Mouse (Mus musculus): ENCODE measurements around the gene Ubap1l.

The Ubap1l gene

DNA sequence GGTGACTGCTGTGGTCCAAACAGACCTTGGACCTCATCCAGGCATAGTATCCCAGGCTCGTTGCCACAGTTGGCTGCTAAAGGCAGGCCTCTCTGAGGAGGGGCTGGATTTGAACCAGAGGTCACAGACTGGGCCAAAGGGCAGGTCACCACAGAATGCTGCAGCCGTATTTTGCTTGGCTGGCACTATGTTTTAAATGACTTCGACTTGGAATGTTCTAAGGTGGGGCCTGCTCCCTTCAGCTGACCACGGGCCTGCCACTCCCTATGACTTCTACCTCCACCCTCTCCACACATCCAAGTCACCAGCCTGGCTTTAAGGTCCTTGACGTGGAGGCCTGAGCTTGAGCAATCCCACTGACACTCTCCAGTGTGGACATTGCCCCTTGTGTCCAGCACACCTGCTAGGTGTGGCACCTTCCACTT is 48.0 kb downstream of the Ubap1l start:
- no peak for DNase-seq (ENCODE audit: low read depth, low spot score)

DNA sequence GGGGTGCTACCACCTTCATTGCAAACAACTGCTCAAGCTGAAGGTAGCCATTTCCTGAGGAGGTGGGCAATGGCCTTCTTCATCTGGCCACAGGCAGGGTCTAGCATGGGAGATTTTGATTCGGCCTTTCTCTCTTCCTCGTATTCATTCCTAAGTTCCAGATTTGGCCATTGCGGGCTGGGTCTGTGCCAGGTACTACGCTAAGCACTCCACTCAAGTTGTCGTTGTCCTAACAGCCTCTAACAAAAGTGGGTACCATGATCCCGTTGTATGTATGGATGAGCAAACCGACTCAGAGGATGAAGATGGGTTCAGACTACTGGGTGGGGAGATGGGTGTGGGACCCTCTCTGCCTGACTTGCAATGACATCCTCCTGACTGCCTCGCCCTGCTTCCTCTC is 49.5 kb downstream of the Ubap1l start:
- DNase-seq (ENCODE audit: low read depth, low spot score), result no peak

DNA sequence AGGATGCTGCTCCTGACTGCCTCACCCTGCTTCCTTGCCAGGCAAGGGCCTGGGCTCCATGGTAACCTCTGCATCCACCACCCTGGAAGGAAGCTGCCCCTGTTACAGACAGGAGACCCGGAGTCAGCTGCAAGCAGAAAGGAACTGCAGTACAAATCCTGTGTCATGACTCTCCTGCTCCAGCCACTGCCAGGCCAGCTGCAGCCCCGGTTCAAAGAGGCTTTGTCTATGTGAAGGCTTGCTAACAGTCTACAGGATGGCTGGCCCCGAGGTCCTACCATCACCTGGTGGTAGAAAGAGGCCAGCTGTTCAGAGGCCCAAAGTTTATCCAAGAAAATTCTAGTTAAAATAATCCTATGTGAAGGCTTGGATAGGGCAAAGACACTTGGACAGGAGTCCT is 50.5 kb downstream of the Ubap1l start:
- no peak for DNase-seq (ENCODE audit: low read depth, low spot score)

DNA sequence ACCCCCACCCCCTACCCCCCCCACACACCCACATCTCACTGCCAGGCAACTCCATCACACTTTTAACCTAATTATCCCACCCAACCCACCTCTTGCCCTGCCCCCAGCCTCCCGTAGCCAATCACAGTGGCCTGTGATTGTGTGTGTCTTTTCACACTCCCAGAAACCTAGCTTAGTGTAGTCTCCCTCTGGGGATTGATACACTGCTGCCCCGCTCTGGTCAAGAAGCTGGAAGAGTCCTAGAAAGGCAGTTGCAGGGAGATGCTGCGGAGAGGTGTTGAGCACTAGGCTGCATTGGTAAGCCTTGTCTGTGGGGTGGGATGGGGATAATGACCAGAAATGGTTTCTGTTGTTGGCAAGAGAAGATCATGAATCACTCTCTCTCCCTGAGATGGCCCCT is 56.9 kb downstream of the Ubap1l start:
- DNase-seq (ENCODE audit: low read depth, low spot score), result no peak

- DNase-seq (ENCODE audit: low read depth, low spot score), result no peak
Observed at GRCm38 (mm10) chr9:65419633-65420032, 58.8 kb downstream of the Ubap1l start.

DNA sequence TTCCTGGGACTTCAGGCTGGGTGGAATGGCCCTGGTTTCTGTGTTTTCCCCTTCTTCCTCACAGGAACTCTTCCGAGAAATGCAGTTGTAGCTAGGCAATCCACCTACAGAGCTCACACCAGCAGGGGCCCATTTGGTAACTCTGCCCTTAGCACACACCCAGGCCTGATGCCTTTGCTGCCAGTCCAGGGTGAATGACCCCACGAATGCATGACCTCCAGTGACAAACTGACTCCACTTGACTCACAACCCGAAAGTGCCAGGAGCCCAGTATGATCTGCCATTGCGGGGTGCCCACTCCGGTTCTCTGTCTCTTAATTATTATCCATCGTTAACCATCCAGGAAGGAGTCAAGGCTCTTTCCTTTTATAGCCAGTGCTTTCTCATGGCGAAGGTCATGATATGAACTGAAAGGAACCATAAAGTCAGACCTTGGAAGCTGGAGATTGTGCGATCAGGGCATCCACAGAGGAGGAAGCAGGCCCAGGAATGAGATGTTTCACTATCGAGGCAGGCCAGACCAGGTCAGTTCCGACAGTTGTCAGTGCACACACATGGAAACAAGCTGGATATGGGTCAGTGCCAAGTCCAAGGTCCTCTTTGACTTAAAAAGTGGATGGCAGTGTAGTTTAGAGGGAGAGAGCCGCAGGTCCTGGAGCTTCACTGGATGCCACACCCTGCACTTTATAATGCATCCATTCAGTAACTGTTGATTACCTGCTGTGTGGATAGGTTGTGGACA is 62.1 kb downstream of the Ubap1l start, which contains the start of gene Slc51b:
Slc51b (minus strand) TSS at position 196 of the 742 bp plus-strand sequence.
- DNase-seq (ENCODE audit: low read depth, low spot score), result no peak

GRCm38 (mm10) chr9:65424393-65424792 is 63.6 kb downstream of the Ubap1l start:
- DNase-seq (ENCODE audit: low read depth, low spot score), result no peak

DNA sequence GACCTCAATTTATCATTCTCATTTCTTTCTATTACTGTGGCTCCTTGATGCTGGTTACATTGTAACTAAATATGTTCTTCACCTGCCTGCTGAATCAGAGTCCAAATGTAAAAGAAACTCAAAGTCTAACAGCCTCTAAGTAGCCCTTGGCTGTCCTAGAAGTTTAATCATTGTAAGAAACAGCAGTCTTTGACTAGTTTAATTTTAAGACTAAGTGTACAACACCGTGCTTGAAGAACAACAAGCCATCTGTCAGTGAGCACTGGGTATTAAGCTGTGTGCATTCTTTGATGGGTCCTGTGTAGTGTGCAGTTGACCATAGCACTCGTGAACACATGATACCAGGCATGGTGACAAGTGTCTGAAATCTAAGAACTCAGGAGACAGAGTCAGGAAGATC is 66.7 kb downstream of the Ubap1l start:
- DNase-seq (ENCODE audit: low read depth, low spot score), result no peak

- DNase-seq (ENCODE audit: low read depth, low spot score), result no peak
Observed at GRCm38 (mm10) chr9:65428003-65428402, 67.2 kb downstream of the Ubap1l start.
